Mouse (Mus musculus) embryonic facial prominence, embryonic 10.5 days (tissue): Measurements from ENCODE around the gene Arhgap31. TPM values are rescaled to one million over a fixed set of nuclear protein-coding genes. Genes with fewer than 3 reads are reported as not detected.

Experiments used
- DNase-seq: peaks from one replicate; pipeline ENCODE4 v3.0.0-alpha.2; 2017; ENCODE audit warnings: low spot score
- H3K27ac ChIP-seq: fragments of 300-500 bp; sonication (generic); replicated peaks from 2 replicates; pipeline ENCODE4 v1.5.1; 2016; ENCODE audit warnings: mild to moderate bottlenecking
- H3K27me3 ChIP-seq: fragments of 300-500 bp; sonication (generic); replicated peaks from 2 replicates; pipeline ENCODE4 v1.6.1; 2016; ENCODE audit warnings: low read depth, mild to moderate bottlenecking; ENCODE audit not compliant: poor library complexity, severe bottlenecking
- H3K36me3 ChIP-seq: fragments of 300-500 bp; sonication (generic); replicated peaks from 2 replicates; pipeline ENCODE4 v1.6.1; 2016; ENCODE audit warnings: mild to moderate bottlenecking, moderate library complexity
- H3K4me1 ChIP-seq: fragments of 300-500 bp; sonication (generic); 2 replicates; pipeline ENCODE4 v1.6.1; 2016
- H3K4me3 ChIP-seq: fragments of 300-500 bp; sonication (generic); 2 replicates; pipeline ENCODE4 v1.5.1; 2016; ENCODE audit warnings: mild to moderate bottlenecking, moderate library complexity
- H3K9me3 ChIP-seq: fragments of 300-500 bp; sonication (generic); 2 replicates; pipeline ENCODE4 v1.6.1; 2016; ENCODE audit warnings: mild to moderate bottlenecking
- WGBS: fragments of 180-500 bp; shearing (Covaris S2); methylation state at CpG from one replicate; pipeline ENCODE4 v1.1.7; 2016; 5-methylcytosine and 5-hydroxymethylcytosine counted together
- polyA plus RNA-seq: library from polyadenylated mRNA; unstranded; fragments of >200 nt; fragmentation: Nextera tagmentation; extraction: Ambion mirVana; gene quantifications from 2 replicates; pipeline ENCODE4 v1.2.1, GENCODE M21; 2016

The Arhgap31 gene
- polyA plus RNA-seq, 1 experiment from 2014 or later, result 12.0 TPM

- no peaks in the 10 kb centered on the region for H3K36me3 ChIP-seq
- H3K9me3 ChIP-seq, result no peaks in the 10 kb centered on the region
- no peaks in the 10 kb centered on the region; the same call in 1 of the 2 replicates for H3K27me3 ChIP-seq
- WGBS, result 26% methylated on average over 17 of the region's 17 CpGs
- H3K27ac ChIP-seq, result peak overlapping the region; percentile 93
- DNase-seq, result no peak
- peak overlapping the region; percentile 78 for H3K4me3 ChIP-seq
- H3K4me1 ChIP-seq, result peaks cover 33% of the 10 kb centered on the region
These were observed 557 bp upstream of the Arhgap31 start for GRCm38 (mm10) chr16:38713404-38714258.

- no peaks in the 10 kb centered on the region; the same call in 1 of the 2 replicates for H3K27me3 ChIP-seq
- no peaks in the 10 kb centered on the region for H3K9me3 ChIP-seq
- H3K4me1 ChIP-seq, result peaks cover 33% of the 10 kb centered on the region
- peak overlapping the region; percentile 78 for H3K4me3 ChIP-seq
- DNase-seq, result peak; percentile 44
- no peaks in the 10 kb centered on the region for H3K36me3 ChIP-seq
- 5% methylated on average over 12 of the region's 12 CpGs for WGBS
- H3K27ac ChIP-seq, result peak overlapping the region; percentile 93
These were observed 969 bp downstream of the Arhgap31 start for GRCm38 (mm10) chr16:38712105-38712504.

- no peak for DNase-seq
- Histone ChIP-seq H3K27ac (0 out of 2 replicates have a peak overlapping the region, but pooled peaks have one; percentile 14), H3K27me3 (no peaks in the 10 kb centered on the region; the same call in 1 of the 2 replicates), H3K36me3 (0 out of 2 replicates have a peak, but pooled peaks cover 4% of the 10 kb centered on the region), H3K9me3 (no peaks in the 10 kb centered on the region), H3K4me3 (peak overlapping the region; percentile 78), H3K4me1 (peaks cover 33% of the 10 kb centered on the region)
- WGBS, result 53% methylated on average over 4 of the region's 4 CpGs
These were observed 1.8 kb downstream of the Arhgap31 start for GRCm38 (mm10) chr16:38711245-38711644.

- H3K36me3 ChIP-seq, result 0 out of 2 replicates have a peak, but pooled peaks cover 4% of the 10 kb centered on the region
- 69% methylated on average over 7 of the region's 7 CpGs for WGBS
These were observed 4.0 kb downstream of the Arhgap31 start for GRCm38 (mm10) chr16:38708962-38709520.

GRCm38 (mm10) chr16:38706782-38707181 lies 6.3 kb downstream of the Arhgap31 start:
- WGBS, result 78% methylated on average over 7 of the region's 7 CpGs
- no peak overlapping the region for H3K27ac ChIP-seq
- H3K4me1 ChIP-seq, result peaks cover 32% of the 10 kb centered on the region
- no peaks in the 10 kb centered on the region; the same call in 1 of the 2 replicates for H3K27me3 ChIP-seq
- H3K4me3 ChIP-seq, result no peak overlapping the region
- DNase-seq, result no peak
- H3K36me3 ChIP-seq, result 0 out of 2 replicates have a peak, but pooled peaks cover 4% of the 10 kb centered on the region
- no peaks in the 10 kb centered on the region for H3K9me3 ChIP-seq

More at GRCm38 (mm10) chr16:38708962-38709520, 4.0 kb downstream of the Arhgap31 start:
- Histone ChIP-seq H3K4me1 (peaks cover 31% of the 10 kb centered on the region), H3K9me3 (no peaks in the 10 kb centered on the region), H3K27me3 (no peaks in the 10 kb centered on the region; the same call in 1 of the 2 replicates), H3K4me3 (no peak overlapping the region), H3K27ac (no peak overlapping the region)
- no peak for DNase-seq

- H3K27ac ChIP-seq, result no peak overlapping the region
- peaks cover 31% of the 10 kb centered on the region for H3K4me1 ChIP-seq
- no peak overlapping the region for H3K4me3 ChIP-seq
- H3K36me3 ChIP-seq, result 0 out of 2 replicates have a peak, but pooled peaks cover 4% of the 10 kb centered on the region
- H3K27me3 ChIP-seq, result no peaks in the 10 kb centered on the region; the same call in 1 of the 2 replicates
- WGBS, result 71% methylated on average over 9 of the region's 9 CpGs
- no peak for DNase-seq
- no peaks in the 10 kb centered on the region for H3K9me3 ChIP-seq
These were observed 7.4 kb downstream of the Arhgap31 start for GRCm38 (mm10) chr16:38705531-38706281.

GRCm38 (mm10) chr16:38703501-38703900 lies 9.6 kb downstream of the Arhgap31 start:
- no peak overlapping the region for H3K27ac ChIP-seq
- no peaks in the 10 kb centered on the region for H3K27me3 ChIP-seq
- no peak overlapping the region for H3K4me3 ChIP-seq
- peaks cover 4% of the 10 kb centered on the region; the same call in 1 of the 2 replicates for H3K36me3 ChIP-seq
- WGBS, result 38% methylated on average over 6 of the region's 6 CpGs
- no peaks in the 10 kb centered on the region for H3K9me3 ChIP-seq
- H3K4me1 ChIP-seq, result peaks cover 29% of the 10 kb centered on the region
- no peak for DNase-seq

- H3K27me3 ChIP-seq, result no peaks in the 10 kb centered on the region
- peak overlapping the region; percentile 82 for H3K27ac ChIP-seq
- no peaks in the 10 kb centered on the region for H3K9me3 ChIP-seq
- peaks cover 29% of the 10 kb centered on the region for H3K4me1 ChIP-seq
- H3K36me3 ChIP-seq, result peaks cover 4% of the 10 kb centered on the region; the same call in 1 of the 2 replicates
- DNase-seq, result no peak
- H3K4me3 ChIP-seq, result no peak overlapping the region
- WGBS, result 89% methylated on average over 3 of the region's 3 CpGs
These were observed 10.8 kb downstream of the Arhgap31 start for GRCm38 (mm10) chr16:38702316-38702715.

GRCm38 (mm10) chr16:38701492-38702185 lies 11.4 kb downstream of the Arhgap31 start:
- no peaks in the 10 kb centered on the region for H3K27me3 ChIP-seq
- peak overlapping the region; percentile 82 for H3K27ac ChIP-seq
- H3K4me3 ChIP-seq, result no peak overlapping the region
- H3K4me1 ChIP-seq, result peaks cover 29% of the 10 kb centered on the region
- peak; percentile 40 for DNase-seq
- peaks cover 3% of the 10 kb centered on the region; the same call in 1 of the 2 replicates for H3K36me3 ChIP-seq
- WGBS, result 50% methylated on average over 9 of the region's 9 CpGs
- H3K9me3 ChIP-seq, result no peaks in the 10 kb centered on the region

- H3K9me3 ChIP-seq, result no peaks in the 10 kb centered on the region
- peaks cover 29% of the 10 kb centered on the region for H3K4me1 ChIP-seq
- no peaks in the 10 kb centered on the region; the same call in 1 of the 2 replicates for H3K36me3 ChIP-seq
- DNase-seq, result no peak
- no peak overlapping the region for H3K4me3 ChIP-seq
- H3K27ac ChIP-seq, result peak overlapping the region; percentile 48; the same call in 1 of the 2 replicates
- H3K27me3 ChIP-seq, result no peaks in the 10 kb centered on the region
- WGBS, result 86% methylated on average over 16 of the region's 16 CpGs
These were observed 12.5 kb downstream of the Arhgap31 start for GRCm38 (mm10) chr16:38700392-38701162.

- H3K36me3 ChIP-seq, result no peaks in the 10 kb centered on the region; the same call in 1 of the 2 replicates
- H3K4me1 ChIP-seq, result peaks cover 22% of the 10 kb centered on the region
- no peak for DNase-seq
- H3K9me3 ChIP-seq, result no peaks in the 10 kb centered on the region
- no peaks in the 10 kb centered on the region for H3K27me3 ChIP-seq
- no peak overlapping the region for H3K4me3 ChIP-seq
- WGBS, result 83% methylated on average over 5 of the region's 5 CpGs
- H3K27ac ChIP-seq, result no peak overlapping the region
These were observed 15.5 kb downstream of the Arhgap31 start for GRCm38 (mm10) chr16:38697611-38698010.
